Comparison of ENCODE assay signal across 18 mouse cellular contexts in genomic region chr3:34525730-34526129, GRCm38 (mm10).
"Had no signal": no experiment of that assay in that cellular context is flagged by ENCODE, and none has a peak within 500 bp of the region (broad histone marks: within the 10 kb centered on the region; RNA-seq: fewer than 3 reads in every experiment).

No protein-coding gene starts in this region.

- H3K27me3 ChIP-seq: liver, embryonic 13.5 days; megakaryocyte, embryonic 14.5 days; neural tube, embryonic 12.5 days; neural tube, embryonic 15.5 days; stomach, embryonic 15.5 days had no signal

- H3K36me3 ChIP-seq: liver, embryonic 13.5 days; midbrain, embryonic 10.5 days; neural tube, embryonic 12.5 days; neural tube, embryonic 15.5 days; stomach, embryonic 15.5 days had no signal

- H3K27ac ChIP-seq: kidney, postnatal 0 days; left cerebral cortex, adult 2 months; liver, embryonic 13.5 days; midbrain, embryonic 10.5 days; neural tube, embryonic 12.5 days; neural tube, embryonic 15.5 days; stomach, embryonic 15.5 days had no signal

- DNase-seq: kidney, adult 18-20 months; kidney, adult 9 months; kidney, postnatal 36 days; layer of hippocampus, postnatal 36 days; liver, embryonic 13.5 days; lung, adult 2 months; midbrain, embryonic 14.5 days; retina, postnatal 1 day; right cerebral cortex, postnatal 25 days; spleen, adult 18-20 months; thymus, postnatal 25 days had no signal

- H3K9me3 ChIP-seq: liver, embryonic 13.5 days; neural tube, embryonic 15.5 days; stomach, embryonic 15.5 days had no signal

- H3K4me3 ChIP-seq: left cerebral cortex, adult 2 months; liver, embryonic 13.5 days; megakaryocyte, embryonic 14.5 days; midbrain, embryonic 10.5 days; neural tube, embryonic 12.5 days; neural tube, embryonic 15.5 days; stomach, embryonic 15.5 days had no signal

- H3K4me1 ChIP-seq: liver, embryonic 13.5 days; megakaryocyte, embryonic 14.5 days; neural tube, embryonic 15.5 days; stomach, embryonic 15.5 days had no signal
